Mouse (Mus musculus) brain, embryonic 14.5 days (tissue): ENCODE measurements around the gene Slc6a11.

ENCODE experiments used
- CTCF ChIP-seq: fragments of 200-500 bp; IDR thresholded peaks from 2 replicates; pipeline ENCODE4 v1.5.1; 2012; ENCODE audit warnings: inconsistent platforms, mild to moderate bottlenecking, moderate library complexity, borderline replicate concordance; ENCODE audit not compliant: insufficient read depth, insufficient read length; ENCODE audit errors: extremely low read depth
- POLR2A ChIP-seq: fragments of 200-500 bp; IDR thresholded peaks from 2 replicates; pipeline ENCODE4 v1.6.1; 2012; ENCODE audit warnings: mild to moderate bottlenecking, inconsistent platforms, borderline replicate concordance; ENCODE audit not compliant: poor library complexity, insufficient read depth, insufficient read length, severe bottlenecking; ENCODE audit errors: extremely low read depth

- TF ChIP-seq CTCF: no peak
- TF ChIP-seq POLR2A: no peak
Measured at GRCm38 (mm10) chr6:114174052-114174397, 43.0 kb downstream of the Slc6a11 start.
